Mouse (Mus musculus) adrenal gland, postnatal 14 days (tissue): ENCODE measurements around the gene Plxdc1. TPM values are rescaled to one million over a fixed set of nuclear protein-coding genes. Genes with fewer than 3 reads are reported as not detected.

Experiments
- microRNA-seq, 2 experiments: library from miRNA; unstranded; fragments of <30 nt; microRNA quantifications; one replicate each; pipeline ENCODE4 v1.2.0; 2021
- total RNA-seq: library from RNA; stranded (reverse); gene quantifications from 2 replicates; pipeline ENCODE4 v1.2.3, GENCODE M21; 2021

Plxdc1 gene
- total RNA-seq, 1 experiment from 2014 or later: 4.8 TPM

Small RNA genes within 50 kb of the gene (microRNA-seq; reads per million reads assigned to microRNA genes)
- 0 reads per million in 2 experiments for gene Gm22461
- gene Gm27597: 0 reads per million in 2 experiments

Other genes starting within 250 kb of the Plxdc1 start
- 24.8 and 34.7 TPM in 2 replicates for gene Pip4k2b, start 241.7 kb downstream of the Plxdc1 start, total RNA-seq
- gene Cwc25, start 219.9 kb downstream of the Plxdc1 start, total RNA-seq: 17.6 and 18.7 TPM in 2 replicates
- not detected in 2 replicates for gene 1700001P01Rik, start 210.5 kb downstream of the Plxdc1 start, total RNA-seq
- 809 and 980 TPM in 2 replicates for gene Rpl23, start 204.0 kb downstream of the Plxdc1 start, total RNA-seq
- gene Lasp1, start 187.4 kb downstream of the Plxdc1 start, total RNA-seq: 98.2 and 107 TPM in 2 replicates
- gene B230217C12Rik, start 145.7 kb downstream of the Plxdc1 start, total RNA-seq: 2.4 and 3.5 TPM in 2 replicates
- gene Fbxo47, start 102.3 kb downstream of the Plxdc1 start, total RNA-seq: 1.0 and 1.2 TPM in 2 replicates
- gene Arl5c, start 9.7 kb upstream of the Plxdc1 start, total RNA-seq: 1.1 and 4.4 TPM in 2 replicates
- gene Cacnb1, start 36.6 kb upstream of the Plxdc1 start, total RNA-seq: 7.8 and 10.4 TPM in 2 replicates
- 1,235 and 1,395 TPM in 2 replicates for gene Rpl19, start 40.3 kb upstream of the Plxdc1 start, total RNA-seq
- gene Stac2, start 67.0 kb upstream of the Plxdc1 start, total RNA-seq: 3.1 and 3.7 TPM in 2 replicates
- gene Fbxl20, start 164.0 kb upstream of the Plxdc1 start, total RNA-seq: 26.2 and 28.2 TPM in 2 replicates
- gene Med1, start 206.8 kb upstream of the Plxdc1 start, total RNA-seq: 52.3 and 58.3 TPM in 2 replicates
- 46.2 and 46.6 TPM in 2 replicates for gene Cdk12, start 216.6 kb upstream of the Plxdc1 start, total RNA-seq